13 mouse cellular contexts compared by ENCODE assay signal in the genomic region with DNA sequence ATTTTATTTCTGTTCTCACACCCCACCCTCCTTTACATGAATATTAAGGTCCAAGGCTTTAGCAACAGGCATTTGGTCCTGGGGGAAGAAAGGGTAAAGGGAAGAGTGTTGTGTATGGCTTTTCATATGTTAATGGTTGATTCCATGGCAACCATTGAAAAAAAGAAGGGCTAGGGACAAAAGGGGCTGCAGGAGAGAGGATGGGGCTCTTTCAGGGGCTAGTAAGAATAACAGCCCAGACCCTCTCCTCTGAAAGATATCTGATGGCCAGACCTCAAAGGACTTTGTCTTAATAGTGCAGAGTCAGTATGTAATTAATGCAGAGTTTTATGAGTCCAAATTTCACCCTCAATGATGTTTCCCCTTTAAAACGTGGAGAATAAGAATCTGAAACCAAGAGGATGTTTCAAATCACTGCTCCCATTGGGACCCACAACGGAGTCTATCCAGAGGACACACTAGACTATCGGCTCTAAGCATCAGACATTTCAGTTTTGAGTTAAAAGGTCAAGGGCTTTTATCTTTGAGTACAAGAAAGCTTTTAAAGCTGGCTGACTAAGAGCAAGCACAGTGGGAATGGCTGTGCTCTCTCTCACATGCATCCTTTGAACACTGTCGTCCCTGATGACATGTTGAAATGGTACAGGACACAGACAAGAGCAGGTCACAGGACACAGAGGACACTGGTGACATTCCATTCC.
DNase-seq lines count a peak whose midpoint lies in the region; ATAC-seq lines count a peak whose summit lies in the region.
"Had no signal": no experiment of that assay in that cellular context is flagged by ENCODE, and none has a peak within 500 bp of the region (broad histone marks: within the 10 kb centered on the region; RNA-seq: fewer than 3 reads in every experiment).

No protein-coding gene starts in this region.

- H3K36me3 ChIP-seq in heart, embryonic 14.5 days (ENCODE audit: control insufficient read depth, insufficient read depth, low read length), result no peaks in the 10 kb centered on the region
- no peaks in the 10 kb centered on the region for H3K36me3 ChIP-seq in forebrain, embryonic 11.5 days (ENCODE audit: control insufficient read depth, insufficient read depth, low read length)
- H3K36me3 ChIP-seq in hindbrain, embryonic 16.5 days (ENCODE audit: control insufficient read depth, insufficient read depth, low read length), result no peaks in the 10 kb centered on the region
- no peaks in the 10 kb centered on the region for H3K36me3 ChIP-seq in neural tube, embryonic 13.5 days
- H3K36me3 ChIP-seq: embryonic facial prominence, embryonic 12.5 days had no signal

- no peak overlapping the region for H3K4me3 ChIP-seq in heart, embryonic 14.5 days (ENCODE audit: control insufficient read depth in 1 of 2, insufficient read depth in 1 of 2, low read depth in 1 of 2, low read length in 2 of 2)
- H3K4me3 ChIP-seq in forebrain, embryonic 11.5 days (ENCODE audit: low read depth, low read length), result no peak overlapping the region
- H3K4me3 ChIP-seq in hindbrain, embryonic 16.5 days (ENCODE audit: low read length), result no peak overlapping the region
- H3K4me3 ChIP-seq in neural tube, embryonic 13.5 days, result no peak overlapping the region
- H3K4me3 ChIP-seq: embryonic facial prominence, embryonic 12.5 days; left cerebral cortex, adult 2 months had no signal

- no peaks in the 10 kb centered on the region for H3K27me3 ChIP-seq in heart, embryonic 14.5 days (ENCODE audit: control insufficient read depth, insufficient read depth, low read length)
- H3K27me3 ChIP-seq in forebrain, embryonic 11.5 days (ENCODE audit: control insufficient read depth, insufficient read depth, low read length), result no peaks in the 10 kb centered on the region
- H3K27me3 ChIP-seq in hindbrain, embryonic 16.5 days (replicated peaks; ENCODE audit: control insufficient read depth, insufficient read depth, low read length), result no peaks in the 10 kb centered on the region
- H3K27me3 ChIP-seq in neural tube, embryonic 13.5 days, result no peaks in the 10 kb centered on the region
- H3K27me3 ChIP-seq: embryonic facial prominence, embryonic 12.5 days had no signal

- no peak overlapping the region for H3K27ac ChIP-seq in heart, embryonic 14.5 days (replicated peaks in 1 of 2; ENCODE audit: control insufficient read depth in 1 of 2, insufficient read depth in 1 of 2, low read depth in 2 of 2, low read length in 2 of 2)
- H3K27ac ChIP-seq in forebrain, embryonic 11.5 days (ENCODE audit: low read depth, low read length), result peak overlapping the region; percentile 82
- peak overlapping the region; percentile 74 for H3K27ac ChIP-seq in hindbrain, embryonic 16.5 days (ENCODE audit: low read depth, low read length)
- peak overlapping the region; percentile 80 for H3K27ac ChIP-seq in neural tube, embryonic 13.5 days (replicated peaks)
- H3K27ac ChIP-seq: embryonic facial prominence, embryonic 12.5 days; left cerebral cortex, adult 2 months had no signal

- no peak for ATAC-seq in heart, embryonic 14.5 days (ENCODE audit: insufficient number of reproducible peaks, insufficient read depth, low FRiP score, low read depth)
- ATAC-seq in forebrain, embryonic 11.5 days (replicated peaks; ENCODE audit: low FRiP score), result peak; percentile 96
- ATAC-seq in hindbrain, embryonic 16.5 days, result peak; percentile 93
- ATAC-seq in neural tube, embryonic 13.5 days (ENCODE audit: low read depth), result peak; percentile 95

- peaks cover 0 to 10% of the 10 kb centered on the region in 2 experiments; a peak in 3 of 4 replicates for H3K4me1 ChIP-seq in heart, embryonic 14.5 days (ENCODE audit: control insufficient read depth in 2 of 2, insufficient read depth in 2 of 2, low read length in 2 of 2)
- no peaks in the 10 kb centered on the region for H3K4me1 ChIP-seq in forebrain, embryonic 11.5 days (replicated peaks; ENCODE audit: control insufficient read depth, insufficient read depth, low read length)
- no peaks in the 10 kb centered on the region; the same call in 1 of the 2 replicates for H3K4me1 ChIP-seq in hindbrain, embryonic 16.5 days (ENCODE audit: control insufficient read depth, insufficient read depth, low read depth, low read length)
- H3K4me1 ChIP-seq in neural tube, embryonic 13.5 days (replicated peaks), result peaks cover 14% of the 10 kb centered on the region
- H3K4me1 ChIP-seq: embryonic facial prominence, embryonic 12.5 days had no signal

- 11% methylated on average over 4 of the region's 4 CpGs for WGBS in heart, embryonic 14.5 days
- WGBS in forebrain, embryonic 11.5 days, result 8% methylated on average over 4 of the region's 4 CpGs
- WGBS in hindbrain, embryonic 16.5 days, result 5% methylated on average over 4 of the region's 4 CpGs
- WGBS in neural tube, embryonic 13.5 days, result 2% methylated on average over 4 of the region's 4 CpGs

- H3K9me3 ChIP-seq in heart, embryonic 14.5 days (ENCODE audit: control insufficient read depth, low read length), result no peaks in the 10 kb centered on the region
- no peaks in the 10 kb centered on the region for H3K9me3 ChIP-seq in forebrain, embryonic 11.5 days (ENCODE audit: control insufficient read depth, low read length)
- no peaks in the 10 kb centered on the region for H3K9me3 ChIP-seq in hindbrain, embryonic 16.5 days (ENCODE audit: control insufficient read depth, low read length)
- H3K9me3 ChIP-seq in neural tube, embryonic 13.5 days, result no peaks in the 10 kb centered on the region
- H3K9me3 ChIP-seq: embryonic facial prominence, embryonic 12.5 days had no signal

- DNase-seq in heart, adult 8-10 months (ENCODE audit: low spot score), result no peak
- DNase-seq in forebrain, embryonic 11.5 days (ENCODE audit: low spot score), result no peak
- DNase-seq in lung, postnatal 25 days (ENCODE audit: low spot score), result no peak
- no peak for DNase-seq in urinary bladder, postnatal 14 days (ENCODE audit: low spot score)
- no peak for DNase-seq in cerebellum, postnatal 14 days
- DNase-seq: adrenal gland, postnatal 10 days; lung, postnatal 10 days; right cerebral cortex, postnatal 4 days had no signal

- no peak overlapping the region for H3K9ac ChIP-seq in heart, embryonic 14.5 days (ENCODE audit: low read length)
- H3K9ac ChIP-seq in forebrain, embryonic 11.5 days (ENCODE audit: low read length), result no peak overlapping the region
- H3K9ac ChIP-seq in hindbrain, embryonic 16.5 days (ENCODE audit: low read depth, low read length), result no peak overlapping the region
- H3K9ac ChIP-seq in neural tube, embryonic 13.5 days, result no peak overlapping the region
- H3K9ac ChIP-seq: embryonic facial prominence, embryonic 12.5 days had no signal

- H3K4me2 ChIP-seq in heart, embryonic 14.5 days (ENCODE audit: low read length), result peak overlapping the region; percentile 21; the same call in 1 of the 2 replicates
- peak overlapping the region; percentile 31; the same call in 1 of the 2 replicates for H3K4me2 ChIP-seq in forebrain, embryonic 11.5 days (ENCODE audit: low read depth, low read length, severe bottlenecking)
- no peak overlapping the region; the same call in 1 of the 2 replicates for H3K4me2 ChIP-seq in hindbrain, embryonic 16.5 days (ENCODE audit: low read length)
- peak overlapping the region; percentile 20; the same call in 1 of the 2 replicates for H3K4me2 ChIP-seq in neural tube, embryonic 13.5 days
- H3K4me2 ChIP-seq: embryonic facial prominence, embryonic 12.5 days had no signal

Comparison
In these comparisons a context has a peak if more than half of its experiments do, and no peak if none do; other contexts are left out.
1. H3K27ac ChIP-seq: peak in forebrain, embryonic 11.5 days (single experiment), hindbrain, embryonic 16.5 days (single experiment) and neural tube, embryonic 13.5 days (single experiment); none in heart, embryonic 14.5 days (0 of 2).